ENCODE assay signal across 9 mouse cellular contexts in genomic region chr12:108249522-108249921, GRCm38 (mm10). TPM values are rescaled to one million over a fixed set of nuclear protein-coding genes. Genes with fewer than 3 reads are reported as not detected.
DNase-seq lines count a peak whose midpoint lies in the region; ATAC-seq and TF ChIP-seq lines count a peak whose summit lies in the region.
"Had no signal": no experiment of that assay in that cellular context is flagged by ENCODE, and none has a peak within 500 bp of the region (broad histone marks: within the 10 kb centered on the region; RNA-seq: fewer than 3 reads in every experiment).

No protein-coding gene starts in this region.

- H3K9ac ChIP-seq in heart, embryonic 12.5 days = no peak overlapping the region
- H3K9ac ChIP-seq: midbrain, embryonic 12.5 days had no signal

- H3K4me3 ChIP-seq in layer of hippocampus, adult 2 months = no peak overlapping the region
- H3K4me3 ChIP-seq in heart, embryonic 12.5 days = no peak overlapping the region
- H3K4me3 ChIP-seq: midbrain, embryonic 12.5 days had no signal

- peaks cover 89% of the 10 kb centered on the region for H3K4me1 ChIP-seq in heart, embryonic 12.5 days (replicated peaks)

- peak overlapping the region; percentile 43; the same call in 1 of the 2 replicates for H3K27ac ChIP-seq in layer of hippocampus, adult 2 months
- H3K27ac ChIP-seq in heart, embryonic 12.5 days (ENCODE audit: poor library complexity, severe bottlenecking) = peak overlapping the region; percentile 73
- H3K27ac ChIP-seq: midbrain, embryonic 12.5 days had no signal

- peak overlapping the region; percentile 49 for H3K4me2 ChIP-seq in heart, embryonic 12.5 days
- H3K4me2 ChIP-seq: midbrain, embryonic 12.5 days had no signal

- H3K36me3 ChIP-seq in heart, embryonic 12.5 days = no peaks in the 10 kb centered on the region
- H3K36me3 ChIP-seq: midbrain, embryonic 12.5 days had no signal

- no peaks in the 10 kb centered on the region for H3K9me3 ChIP-seq in heart, embryonic 12.5 days (replicated peaks)
- H3K9me3 ChIP-seq: midbrain, embryonic 12.5 days had no signal

- WGBS in heart, embryonic 12.5 days = 34% methylated on average over 10 of the region's 10 CpGs

- peak; percentile 23; the same call in 1 of the 2 replicates for ATAC-seq in heart, embryonic 12.5 days (ENCODE audit: insufficient number of reproducible peaks, low FRiP score)

- TF ChIP-seq CTCF in layer of hippocampus, adult 2 months (conservative IDR thresholded peaks at IDR 0.05) = no peak

- no peaks in the 10 kb centered on the region for H3K27me3 ChIP-seq in heart, embryonic 12.5 days (replicated peaks)
- H3K27me3 ChIP-seq: midbrain, embryonic 12.5 days had no signal

- no peak for DNase-seq in layer of hippocampus, adult 2 months (ENCODE audit: low spot score in 2 of 2)
- DNase-seq in layer of hippocampus, postnatal 25 days (ENCODE audit: extremely low spot score in 1 of 2, low spot score in 1 of 2) = no peak
- peak; percentile 93 for DNase-seq in kidney, postnatal 10 days
- DNase-seq in lung, postnatal 4 days = peak; percentile 81 to 83
- no peak for DNase-seq in thymus, postnatal 0 days (ENCODE audit: low spot score)
- DNase-seq in embryo, embryonic 11 days = no peak
- no peak for DNase-seq in right cerebral cortex, postnatal 14 days

RNA-seq across cellular contexts. Expression of gene Ccdc85c, which starts 25.7 kb away (rescaled TPM):
- total RNA-seq in layer of hippocampus, adult 2 months (2021) = 10 to 100 TPM; 68.4 to 68.5 TPM
- 10 to 100 TPM; 66.6 to 71.3 TPM for total RNA-seq in layer of hippocampus, postnatal 25 days (2021)
- 5.9 and 6.0 TPM in 2 replicates for polyA plus RNA-seq in heart, embryonic 12.5 days (2016; fragmentation: Nextera tagmentation; extraction: Ambion mirVana)
- 11.3 and 13.6 TPM in 2 replicates for polyA plus RNA-seq in thymus, postnatal 0 days (2015; fragmentation: Nextera tagmentation; extraction: Ambion mirVana)

RNA-seq across cellular contexts. Expression of gene Hhipl1, which starts 56.5 kb away (rescaled TPM):
- 1 to 10 TPM; 5.1 to 6.4 TPM for total RNA-seq in layer of hippocampus, adult 2 months (2021)
- total RNA-seq in layer of hippocampus, postnatal 25 days (2021) = 1 to 10 TPM; 5.0 to 5.1 TPM
- 0.82 and 1.2 TPM in 2 replicates for polyA plus RNA-seq in heart, embryonic 12.5 days (2016; fragmentation: Nextera tagmentation; extraction: Ambion mirVana)
- polyA plus RNA-seq in thymus, postnatal 0 days (2015; fragmentation: Nextera tagmentation; extraction: Ambion mirVana) = 0.05 TPM in 2 replicates

Comparison
In these comparisons a context has a peak if more than half of its experiments do, and no peak if none do; other contexts are left out.
1. DNase-seq: peak in kidney, postnatal 10 days (single experiment) and lung, postnatal 4 days (2 of 2); none in layer of hippocampus, adult 2 months (0 of 2), layer of hippocampus, postnatal 25 days (0 of 2), thymus, postnatal 0 days (single experiment), embryo, embryonic 11 days (single experiment) and right cerebral cortex, postnatal 14 days (single experiment).